Mouse (Mus musculus): ENCODE measurements around the gene Apba2. TPM values are rescaled to one million over a fixed set of nuclear protein-coding genes. Genes with fewer than 3 reads are reported as not detected.

Gene Apba2
- total and polyA plus RNA-seq, 2 experiments from 2014 or later, result 0.42 TPM; not detected in 1

- Histone ChIP-seq H3K9ac (replicated peaks; ENCODE audit: low read depth, low read length) (no peak overlapping the region), H3K4me3 (ENCODE audit: low read depth, low read length) (no peak overlapping the region), H3K36me3 (replicated peaks; ENCODE audit: control insufficient read depth, insufficient read depth, low read length) (no peaks in the 10 kb centered on the region), H3K27ac (ENCODE audit: low read depth) (no peak overlapping the region), H3K4me1 (ENCODE audit: control insufficient read depth, insufficient read depth) (no peaks in the 10 kb centered on the region), H3K27me3 (ENCODE audit: control insufficient read depth, insufficient read depth, low read length) (peaks cover 34% of the 10 kb centered on the region), H3K9me3 (replicated peaks; ENCODE audit: control insufficient read depth, low read length) (no peaks in the 10 kb centered on the region), H3K4me2 (ENCODE audit: low read depth, low read length) (no peak overlapping the region)
- TF ChIP-seq CTCF (IDR thresholded peaks at IDR 0.05; ENCODE audit: low read depth) (no peak), EP300 (IDR thresholded peaks at IDR 0.05; ENCODE audit: low read depth) (no peak)
- 88% methylated on average over 3 of the region's 3 CpGs for WGBS
- DNase-seq (ENCODE audit: low spot score), result no peak
- ATAC-seq (ENCODE audit: insufficient read depth, low read depth), result no peak
Measured at GRCm38 (mm10) chr7:64505571-64505970, 4.1 kb downstream of the Apba2 start.

GRCm38 (mm10) chr7:64508826-64509225 is 7.3 kb downstream of the Apba2 start:
- H3K36me3 ChIP-seq (replicated peaks; ENCODE audit: control insufficient read depth, insufficient read depth, low read length), result no peaks in the 10 kb centered on the region
- no peak overlapping the region for H3K27ac ChIP-seq (ENCODE audit: low read depth)
- TF ChIP-seq CTCF (IDR thresholded peaks at IDR 0.05; ENCODE audit: low read depth) (no peak), EP300 (IDR thresholded peaks at IDR 0.05; ENCODE audit: low read depth) (no peak)
- no peak overlapping the region for H3K4me2 ChIP-seq (ENCODE audit: low read depth, low read length)
- H3K4me3 ChIP-seq (ENCODE audit: low read depth, low read length), result no peak overlapping the region
- H3K9ac ChIP-seq (replicated peaks; ENCODE audit: low read depth, low read length), result no peak overlapping the region
- 0 out of 2 replicates have a peak, but pooled peaks cover 3% of the 10 kb centered on the region for H3K27me3 ChIP-seq (ENCODE audit: control insufficient read depth, insufficient read depth, low read length)
- H3K4me1 ChIP-seq (ENCODE audit: control insufficient read depth, insufficient read depth), result no peaks in the 10 kb centered on the region
- no peak for ATAC-seq (ENCODE audit: insufficient read depth, low read depth)
- no peaks in the 10 kb centered on the region for H3K9me3 ChIP-seq (replicated peaks; ENCODE audit: control insufficient read depth, low read length)
- DNase-seq (ENCODE audit: low spot score), result no peak
- WGBS, result 66% methylated on average over 5 of the region's 7 CpGs

DNA sequence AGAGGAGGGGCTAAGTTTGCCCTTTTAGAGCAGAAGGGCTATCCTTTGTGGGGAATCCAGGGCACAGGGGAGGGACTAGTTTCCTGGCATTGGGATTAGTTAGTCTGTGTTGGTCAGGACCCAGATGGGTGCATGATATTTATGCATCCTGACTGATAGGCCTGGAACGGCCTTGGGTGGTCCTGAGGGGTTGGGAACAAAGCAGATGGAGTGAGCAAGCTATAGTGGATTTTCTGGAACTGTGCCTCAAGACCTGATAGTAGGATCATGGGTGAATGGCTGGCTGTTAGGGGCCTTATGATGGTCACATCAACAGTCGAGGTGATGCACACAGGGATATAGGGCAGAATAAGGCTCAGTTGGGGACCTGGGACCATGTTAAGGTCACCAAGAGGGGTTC is 8.4 kb downstream of the Apba2 start:
- no peak for TF ChIP-seq CTCF (IDR thresholded peaks at IDR 0.05; ENCODE audit: low read depth)
- Histone ChIP-seq H3K27me3 (ENCODE audit: control insufficient read depth, insufficient read depth, low read length) (no peaks in the 10 kb centered on the region), H3K36me3 (replicated peaks; ENCODE audit: control insufficient read depth, insufficient read depth, low read length) (no peaks in the 10 kb centered on the region), H3K27ac (ENCODE audit: low read depth) (no peak overlapping the region), H3K9ac (replicated peaks; ENCODE audit: low read depth, low read length) (no peak overlapping the region), H3K9me3 (replicated peaks; ENCODE audit: control insufficient read depth, low read length) (no peaks in the 10 kb centered on the region), H3K4me2 (ENCODE audit: low read depth, low read length) (no peak overlapping the region), H3K4me3 (ENCODE audit: low read depth, low read length) (no peak overlapping the region), H3K4me1 (ENCODE audit: control insufficient read depth, insufficient read depth) (no peaks in the 10 kb centered on the region)
- WGBS, result 59% methylated on average over 2 of the region's 2 CpGs
- DNase-seq (ENCODE audit: low spot score) (no peak), ATAC-seq (ENCODE audit: insufficient read depth, low read depth) (no peak)

- no peak for ATAC-seq (ENCODE audit: insufficient read depth, low read depth)
- 72% methylated on average over 8 of the region's 8 CpGs for WGBS
Measured at GRCm38 (mm10) chr7:64510526-64511210, 9.2 kb downstream of the Apba2 start.

DNA sequence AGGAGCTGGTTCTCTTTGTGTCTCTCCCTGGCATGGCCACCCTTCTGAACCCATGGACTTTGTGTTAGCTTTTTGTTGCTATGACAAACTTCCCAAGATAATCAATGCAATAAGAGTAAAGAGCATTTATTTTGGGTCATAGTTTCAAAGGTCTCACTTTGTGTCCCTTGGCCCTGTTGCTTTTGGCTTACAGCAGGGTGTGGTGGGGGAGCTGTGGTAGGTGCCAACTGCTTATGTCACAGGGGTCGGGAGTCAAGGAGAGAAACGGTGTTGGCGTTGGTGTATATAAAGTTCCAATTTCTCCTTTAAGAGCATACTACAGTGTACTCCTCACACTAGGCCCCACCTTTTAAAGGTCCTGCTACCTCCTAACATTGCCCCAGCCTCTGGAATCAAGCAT is 12.1 kb downstream of the Apba2 start:
- Histone ChIP-seq H3K9ac (replicated peaks; ENCODE audit: low read depth, low read length) (no peak overlapping the region), H3K4me2 (ENCODE audit: low read depth, low read length) (no peak overlapping the region), H3K36me3 (replicated peaks; ENCODE audit: control insufficient read depth, insufficient read depth, low read length) (no peaks in the 10 kb centered on the region), H3K27ac (ENCODE audit: low read depth) (no peak overlapping the region), H3K27me3 (ENCODE audit: control insufficient read depth, insufficient read depth, low read length) (no peaks in the 10 kb centered on the region), H3K4me3 (ENCODE audit: low read depth, low read length) (no peak overlapping the region), H3K4me1 (ENCODE audit: control insufficient read depth, insufficient read depth) (no peaks in the 10 kb centered on the region), H3K9me3 (replicated peaks; ENCODE audit: control insufficient read depth, low read length) (no peaks in the 10 kb centered on the region; the same call in 1 of the 2 replicates)
- ATAC-seq (ENCODE audit: insufficient read depth, low read depth) (no peak), DNase-seq (ENCODE audit: low spot score) (no peak)
- TF ChIP-seq EP300 (IDR thresholded peaks at IDR 0.05; ENCODE audit: low read depth) (no peak), CTCF (IDR thresholded peaks at IDR 0.05; ENCODE audit: low read depth) (no peak)
- 77% methylated on average over 3 of the region's 3 CpGs for WGBS

More at GRCm38 (mm10) chr7:64510526-64511210, 9.2 kb downstream of the Apba2 start:
- no peak overlapping the region for H3K4me3 ChIP-seq (ENCODE audit: low read depth, low read length)
- H3K36me3 ChIP-seq (replicated peaks; ENCODE audit: control insufficient read depth, insufficient read depth, low read length), result no peaks in the 10 kb centered on the region
- H3K27ac ChIP-seq (ENCODE audit: low read depth), result no peak overlapping the region
- no peaks in the 10 kb centered on the region; the same call in 1 of the 2 replicates for H3K9me3 ChIP-seq (replicated peaks; ENCODE audit: control insufficient read depth, low read length)
- no peak overlapping the region for H3K9ac ChIP-seq (replicated peaks; ENCODE audit: low read depth, low read length)
- no peaks in the 10 kb centered on the region for H3K27me3 ChIP-seq (ENCODE audit: control insufficient read depth, insufficient read depth, low read length)
- no peak for TF ChIP-seq EP300 (IDR thresholded peaks at IDR 0.05; ENCODE audit: low read depth)
- TF ChIP-seq CTCF (IDR thresholded peaks at IDR 0.05; ENCODE audit: low read depth), result no peak
- no peak overlapping the region for H3K4me2 ChIP-seq (ENCODE audit: low read depth, low read length)
- DNase-seq (ENCODE audit: low spot score), result no peak
- H3K4me1 ChIP-seq (ENCODE audit: control insufficient read depth, insufficient read depth), result no peaks in the 10 kb centered on the region

DNA sequence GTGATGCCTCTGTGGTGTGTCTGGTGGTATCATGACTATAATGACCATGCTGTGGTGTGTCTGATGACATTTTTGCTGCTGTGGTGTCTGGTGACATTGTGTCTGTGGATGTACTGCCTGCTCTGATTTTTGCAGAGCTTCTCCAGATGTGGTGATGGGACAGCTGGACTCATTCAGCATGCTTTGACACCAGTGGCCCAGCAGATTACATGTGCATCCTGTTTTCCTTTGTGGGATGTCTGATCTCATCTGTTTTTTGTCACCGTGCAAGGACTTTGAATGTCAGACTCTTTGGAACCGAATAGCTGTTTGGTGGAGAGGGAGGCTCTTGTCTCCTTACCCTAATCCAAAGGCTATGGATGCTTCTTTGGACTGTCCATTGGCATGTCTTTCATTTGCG is 13.8 kb downstream of the Apba2 start:
- no peaks in the 10 kb centered on the region; the same call in 1 of the 2 replicates for H3K9me3 ChIP-seq (replicated peaks; ENCODE audit: control insufficient read depth, low read length)
- H3K4me3 ChIP-seq (ENCODE audit: low read depth, low read length), result no peak overlapping the region
- H3K4me2 ChIP-seq (ENCODE audit: low read depth, low read length), result no peak overlapping the region
- no peaks in the 10 kb centered on the region for H3K4me1 ChIP-seq (ENCODE audit: control insufficient read depth, insufficient read depth)
- DNase-seq (ENCODE audit: low spot score) (no peak), ATAC-seq (ENCODE audit: insufficient read depth, low read depth) (no peak)
- WGBS, result 72% methylated on average over 3 of the region's 3 CpGs
- H3K27me3 ChIP-seq (ENCODE audit: control insufficient read depth, insufficient read depth, low read length), result no peaks in the 10 kb centered on the region
- no peak overlapping the region for H3K9ac ChIP-seq (replicated peaks; ENCODE audit: low read depth, low read length)
- TF ChIP-seq CTCF (IDR thresholded peaks at IDR 0.05; ENCODE audit: low read depth), result no peak
- no peak for TF ChIP-seq EP300 (IDR thresholded peaks at IDR 0.05; ENCODE audit: low read depth)
- H3K27ac ChIP-seq (ENCODE audit: low read depth), result no peak overlapping the region
- no peaks in the 10 kb centered on the region for H3K36me3 ChIP-seq (replicated peaks; ENCODE audit: control insufficient read depth, insufficient read depth, low read length)

Measured in heart, postnatal 0 days (tissue).